Mouse (Mus musculus) stomach, embryonic 16.5 days (tissue): Measurements from ENCODE around the gene Gng8. TPM values are rescaled to one million over a fixed set of nuclear protein-coding genes. Genes with fewer than 3 reads are reported as not detected.

ENCODE experiments used
- ATAC-seq: fragments of 200-750 bp; cut with Nextera tagmentation; 2 replicates; pipeline ENCODE4 v1.8.0; 2017; ENCODE audit warnings: moderate number of reproducible peaks, moderate TSS enrichment; ENCODE audit not compliant: insufficient read depth, low FRiP score
- H3K27ac ChIP-seq: fragments of 300-500 bp; sonication (generic); 2 replicates; pipeline ENCODE4 v1.5.1; 2014; ENCODE audit warnings: low read length
- H3K27me3 ChIP-seq: fragments of 300-500 bp; sonication (generic); 2 replicates; pipeline ENCODE4 v1.6.1; 2014; ENCODE audit warnings: low read length, control low read depth, mixed read lengths; ENCODE audit not compliant: control insufficient read depth, insufficient read depth
- H3K36me3 ChIP-seq: fragments of 300-500 bp; sonication (generic); 2 replicates; pipeline ENCODE4 v1.6.1; 2014; ENCODE audit warnings: low read length; ENCODE audit not compliant: control insufficient read depth, insufficient read depth
- H3K4me1 ChIP-seq: fragments of 300-500 bp; sonication (generic); 2 replicates; pipeline ENCODE4 v1.6.1; 2014; ENCODE audit warnings: low read length, control low read depth, mixed read lengths; ENCODE audit not compliant: control insufficient read depth, insufficient read depth
- H3K4me2 ChIP-seq: fragments of 300-500 bp; sonication (generic); 2 replicates; pipeline ENCODE4 v1.6.1; 2014; ENCODE audit warnings: low read depth, low read length, mixed read lengths
- H3K4me3 ChIP-seq: fragments of 300-500 bp; sonication (generic); replicated peaks from 2 replicates; pipeline ENCODE4 v1.5.1; 2014; ENCODE audit warnings: mild to moderate bottlenecking, low read length
- H3K9ac ChIP-seq: fragments of 300-500 bp; sonication (generic); 2 replicates; pipeline ENCODE4 v1.6.1; 2014; ENCODE audit warnings: low read length
- H3K9me3 ChIP-seq: fragments of 300-500 bp; sonication (generic); replicated peaks from 2 replicates; pipeline ENCODE4 v1.6.1; 2016; ENCODE audit warnings: low read length, control low read depth; ENCODE audit not compliant: control insufficient read depth
- WGBS: fragments of 180-500 bp; shearing (Covaris S2); extraction: QIAGEN DNeasy Blood & Tissue Kit; methylation state at CpG from one replicate; pipeline ENCODE4 v1.1.7; 2014; 5-methylcytosine and 5-hydroxymethylcytosine counted together
- polyA plus RNA-seq: library from polyadenylated mRNA; unstranded; fragments of >200 nt; fragmentation: Nextera tagmentation; extraction: Ambion mirVana; gene quantifications from 2 replicates; pipeline ENCODE4 v1.2.1, GENCODE M21; 2015

The Gng8 gene
- polyA plus RNA-seq, 1 experiment from 2014 or later: 9.7 TPM

GRCm38 (mm10) chr7:16907842-16908241 lies 16.3 kb downstream of the Gng8 start:
- H3K27ac ChIP-seq: no peak overlapping the region
- no peak for ATAC-seq
- H3K9me3 ChIP-seq: no peaks in the 10 kb centered on the region
- WGBS: 58% methylated on average over 7 of the region's 7 CpGs
- H3K4me2 ChIP-seq: peak overlapping the region; percentile 23
- H3K9ac ChIP-seq: peak overlapping the region; percentile 56; the same call in 1 of the 2 replicates
- H3K36me3 ChIP-seq: no peaks in the 10 kb centered on the region
- peaks cover 45% of the 10 kb centered on the region for H3K4me1 ChIP-seq
- H3K27me3 ChIP-seq: no peaks in the 10 kb centered on the region
- H3K4me3 ChIP-seq: 0 out of 2 replicates have a peak overlapping the region, but pooled peaks have one; percentile 0

- 33% methylated on average over 11 of the region's 11 CpGs for WGBS
- Histone ChIP-seq H3K9me3 (no peaks in the 10 kb centered on the region), H3K36me3 (no peaks in the 10 kb centered on the region), H3K4me3 (0 out of 2 replicates have a peak overlapping the region, but pooled peaks have one; percentile 0), H3K4me1 (peaks cover 45% of the 10 kb centered on the region), H3K27me3 (no peaks in the 10 kb centered on the region), H3K9ac (peak overlapping the region; percentile 56), H3K27ac (0 out of 2 replicates have a peak overlapping the region, but pooled peaks have one; percentile 24), H3K4me2 (peak overlapping the region; percentile 23)
- ATAC-seq: no peak
Observed at GRCm38 (mm10) chr7:16908367-16908766, 16.8 kb downstream of the Gng8 start.

- Histone ChIP-seq H3K27ac (peak overlapping the region; percentile 24; the same call in 1 of the 2 replicates), H3K27me3 (no peaks in the 10 kb centered on the region), H3K9ac (peak overlapping the region; percentile 56), H3K4me3 (0 out of 2 replicates have a peak overlapping the region, but pooled peaks have one; percentile 1), H3K4me2 (peak overlapping the region; percentile 23), H3K4me1 (peaks cover 45% of the 10 kb centered on the region), H3K9me3 (no peaks in the 10 kb centered on the region), H3K36me3 (no peaks in the 10 kb centered on the region)
- no peak for ATAC-seq
- 58% methylated on average over 11 of the region's 11 CpGs for WGBS
Observed at GRCm38 (mm10) chr7:16908859-16909258, 17.3 kb downstream of the Gng8 start.

GRCm38 (mm10) chr7:16909909-16910308 lies 18.3 kb downstream of the Gng8 start:
- H3K4me2 ChIP-seq: no peak overlapping the region
- peaks cover 40% of the 10 kb centered on the region for H3K4me1 ChIP-seq
- peak overlapping the region; percentile 56 for H3K9ac ChIP-seq
- H3K4me3 ChIP-seq: no peak overlapping the region
- peak overlapping the region; percentile 24; the same call in 1 of the 2 replicates for H3K27ac ChIP-seq
- H3K9me3 ChIP-seq: no peaks in the 10 kb centered on the region
- H3K27me3 ChIP-seq: no peaks in the 10 kb centered on the region
- H3K36me3 ChIP-seq: no peaks in the 10 kb centered on the region
- 35% methylated on average over 10 of the region's 10 CpGs for WGBS
- ATAC-seq: no peak

- 84% methylated on average over 3 of the region's 3 CpGs for WGBS
- no peaks in the 10 kb centered on the region for H3K9me3 ChIP-seq
- 0 out of 2 replicates have a peak, but pooled peaks cover 7% of the 10 kb centered on the region for H3K36me3 ChIP-seq
- no peak overlapping the region for H3K4me3 ChIP-seq
- no peak for ATAC-seq
- H3K27ac ChIP-seq: no peak overlapping the region
- H3K4me1 ChIP-seq: peaks cover 27% of the 10 kb centered on the region
- no peak overlapping the region for H3K9ac ChIP-seq
- no peak overlapping the region for H3K4me2 ChIP-seq
- H3K27me3 ChIP-seq: no peaks in the 10 kb centered on the region
Observed at GRCm38 (mm10) chr7:16911904-16912303, 20.3 kb downstream of the Gng8 start.

- no peak overlapping the region for H3K27ac ChIP-seq
- H3K27me3 ChIP-seq: no peaks in the 10 kb centered on the region
- H3K9ac ChIP-seq: no peak overlapping the region
- H3K36me3 ChIP-seq: peaks cover 12% of the 10 kb centered on the region
- H3K4me1 ChIP-seq: peaks cover 27% of the 10 kb centered on the region
- no peak for ATAC-seq
- H3K4me2 ChIP-seq: no peak overlapping the region
- H3K9me3 ChIP-seq: no peaks in the 10 kb centered on the region
- no peak overlapping the region for H3K4me3 ChIP-seq
- 53% methylated on average over 6 of the region's 6 CpGs for WGBS
Observed at GRCm38 (mm10) chr7:16912360-16912759, 20.8 kb downstream of the Gng8 start.

- Histone ChIP-seq H3K9ac (no peak overlapping the region), H3K36me3 (peaks cover 18% of the 10 kb centered on the region), H3K27me3 (no peaks in the 10 kb centered on the region), H3K9me3 (no peaks in the 10 kb centered on the region), H3K4me3 (no peak overlapping the region), H3K27ac (no peak overlapping the region), H3K4me1 (peaks cover 18% of the 10 kb centered on the region), H3K4me2 (no peak overlapping the region)
- ATAC-seq: peak; percentile 58; the same call in 1 of the 2 replicates
- 25% methylated on average over 10 of the region's 10 CpGs for WGBS
Observed at GRCm38 (mm10) chr7:16913806-16914452, 22.3 kb downstream of the Gng8 start.

- H3K9ac ChIP-seq: no peak overlapping the region
- WGBS: 81% methylated on average over 18 of the region's 18 CpGs
Observed at GRCm38 (mm10) chr7:16914453-16915343, 23.1 kb downstream of the Gng8 start.

More at GRCm38 (mm10) chr7:16914453-16915343, 23.1 kb downstream of the Gng8 start:
- Histone ChIP-seq H3K4me1 (peaks cover 14% of the 10 kb centered on the region), H3K4me3 (no peak overlapping the region), H3K9me3 (no peaks in the 10 kb centered on the region), H3K27me3 (no peaks in the 10 kb centered on the region), H3K4me2 (no peak overlapping the region), H3K27ac (no peak overlapping the region), H3K36me3 (peaks cover 18% of the 10 kb centered on the region)
- ATAC-seq: no peak
